Mouse (Mus musculus): ENCODE measurements around the gene Lrp1.
A peak's percentile ranks its signal among the peaks of the same experiment; 100 is the strongest.

Lrp1 gene

DNA sequence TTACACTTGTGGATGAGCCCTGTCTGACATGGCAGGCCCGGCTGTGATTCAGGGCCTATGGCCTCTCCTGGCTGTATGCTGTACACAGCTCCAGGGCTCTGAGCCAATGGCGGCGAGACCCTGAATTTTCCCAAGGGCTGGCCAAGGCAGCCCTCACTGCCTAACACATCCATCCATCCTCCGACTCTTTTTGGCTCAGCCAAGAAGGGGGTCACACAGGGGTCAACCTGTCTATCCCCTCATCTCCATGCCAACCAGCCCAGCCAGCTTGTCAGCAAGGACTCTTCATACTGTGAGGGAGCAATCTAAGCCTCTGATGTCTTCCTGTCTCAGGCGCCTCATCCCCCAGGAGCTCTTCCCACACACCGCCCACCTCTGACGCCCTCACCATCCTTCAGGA is 29.4 kb downstream of the Lrp1 start:
- no peak for DNase-seq

GRCm38 (mm10) chr10:127590831-127591451 is 30.0 kb downstream of the Lrp1 start:
- no peak for DNase-seq

DNA sequence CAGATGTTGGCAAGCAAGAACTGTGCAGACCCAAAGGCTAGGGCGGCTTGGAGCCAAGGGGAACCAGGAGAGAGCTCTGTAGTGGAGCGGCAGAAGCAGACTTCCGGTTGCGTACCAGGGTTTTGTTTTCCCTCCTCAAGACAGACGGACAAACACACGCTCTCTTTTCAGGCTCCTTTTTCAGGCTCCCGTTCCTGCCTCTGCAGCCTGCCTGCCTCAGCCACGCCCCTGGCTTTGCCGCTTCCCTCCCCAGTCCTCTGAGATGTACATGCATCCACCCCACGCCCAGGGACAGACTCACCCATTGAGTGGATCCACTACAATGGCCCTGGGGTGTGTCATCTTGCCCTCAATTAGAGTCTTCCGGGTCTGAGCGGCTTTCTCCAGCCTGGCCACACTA is 30.7 kb downstream of the Lrp1 start:
- DNase-seq: no peak

DNA sequence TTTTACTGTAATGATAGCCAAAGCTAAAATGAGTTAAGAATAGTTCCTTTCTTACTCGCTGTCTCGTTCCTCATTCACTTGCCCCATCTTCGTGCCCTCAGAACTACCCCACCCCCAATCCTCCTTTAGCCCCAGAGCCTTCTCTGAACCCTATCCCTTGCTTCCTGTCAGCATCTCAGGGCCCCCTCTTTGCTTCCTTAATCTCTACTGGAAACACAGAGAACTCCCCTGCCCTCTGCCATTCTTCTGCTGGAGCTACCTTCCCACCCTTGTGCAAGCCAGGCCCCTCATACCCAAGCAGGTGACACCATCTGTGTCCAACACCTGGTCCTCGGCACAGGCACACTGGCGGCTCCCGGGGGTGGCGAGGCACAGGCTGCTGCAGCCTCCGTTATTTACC is 33.2 kb downstream of the Lrp1 start:
- DNase-seq: no peak

DNA sequence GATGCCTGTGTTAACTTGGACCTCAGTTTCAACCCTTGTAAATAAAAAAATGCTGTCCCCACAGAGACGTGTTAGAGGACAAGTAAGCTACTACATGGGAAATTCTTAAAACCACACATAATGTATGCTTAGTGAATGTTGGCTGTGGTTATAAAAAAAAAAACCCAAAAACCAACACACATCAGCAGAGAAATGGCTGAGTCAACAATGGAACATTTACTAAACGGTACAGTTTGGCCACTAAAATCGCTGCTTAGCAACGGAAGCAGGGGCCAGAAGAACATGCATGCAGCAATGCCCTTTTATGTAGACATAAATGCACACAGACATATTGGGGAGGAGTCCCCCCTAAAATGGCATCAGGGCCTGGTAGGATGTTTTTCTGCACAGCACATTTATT is 34.7 kb downstream of the Lrp1 start:
- DNase-seq: no peak

DNA sequence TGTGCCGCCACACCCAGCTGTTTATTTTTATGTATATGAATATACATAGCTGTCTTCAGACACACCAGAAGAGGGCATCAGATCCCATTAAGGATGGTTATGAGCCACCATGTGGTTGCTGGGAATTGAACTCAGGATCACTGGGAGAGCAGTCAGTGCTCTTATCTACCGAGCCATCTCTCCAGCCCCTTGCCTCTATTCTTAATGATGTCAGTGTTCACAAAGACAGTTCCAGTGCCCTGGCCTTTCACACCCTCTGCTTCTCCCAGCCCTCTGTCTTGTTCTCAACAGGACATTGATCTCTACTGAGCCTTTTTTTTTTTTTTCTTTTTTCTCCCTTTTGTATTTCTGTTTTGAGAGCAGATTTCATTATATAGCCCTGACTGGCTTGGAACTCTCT is 35.4 kb downstream of the Lrp1 start:
- no peak for DNase-seq

DNA sequence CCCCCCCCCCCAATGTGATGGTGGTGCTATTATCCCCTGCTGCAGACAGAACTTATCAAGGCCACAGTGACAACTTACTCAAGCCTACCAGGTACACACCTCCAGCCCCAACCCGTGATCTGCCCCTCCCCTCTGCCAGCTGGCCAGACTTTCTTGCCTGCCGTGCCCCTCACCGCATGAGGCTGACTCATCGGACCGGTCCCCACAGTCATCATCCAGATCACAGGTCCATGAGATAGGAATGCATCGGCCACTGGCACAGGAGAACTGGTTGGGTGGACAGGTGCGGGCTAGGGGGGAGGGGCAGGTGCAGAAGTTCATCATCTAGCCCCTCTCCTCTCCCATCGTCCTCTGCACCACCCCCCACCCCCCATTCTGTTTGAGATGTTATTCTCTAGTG is 37.3 kb downstream of the Lrp1 start:
- no peak for DNase-seq

DNA sequence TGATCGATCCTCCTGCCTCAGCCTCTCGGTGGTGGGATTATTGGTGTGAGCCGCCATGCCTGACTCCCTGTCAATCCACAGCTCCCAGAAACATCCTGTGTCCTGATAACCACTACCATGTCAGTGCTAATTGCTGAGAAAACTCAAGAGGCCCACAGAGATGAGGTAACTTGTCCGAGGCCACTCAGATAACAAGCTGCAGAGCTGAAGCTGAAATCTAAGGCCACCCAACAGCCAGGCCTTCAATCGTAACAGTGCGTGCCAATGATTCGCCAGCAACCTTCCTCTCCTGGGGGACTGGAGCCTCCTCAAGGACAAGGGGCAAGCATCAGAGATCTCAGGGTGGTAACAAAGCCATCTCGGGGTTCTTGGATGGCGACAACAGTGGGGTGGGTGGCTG is 39.7 kb downstream of the Lrp1 start:
- no peak for DNase-seq

GRCm38 (mm10) chr10:127577982-127578381 is 43.0 kb downstream of the Lrp1 start:
- no peak for DNase-seq

DNA sequence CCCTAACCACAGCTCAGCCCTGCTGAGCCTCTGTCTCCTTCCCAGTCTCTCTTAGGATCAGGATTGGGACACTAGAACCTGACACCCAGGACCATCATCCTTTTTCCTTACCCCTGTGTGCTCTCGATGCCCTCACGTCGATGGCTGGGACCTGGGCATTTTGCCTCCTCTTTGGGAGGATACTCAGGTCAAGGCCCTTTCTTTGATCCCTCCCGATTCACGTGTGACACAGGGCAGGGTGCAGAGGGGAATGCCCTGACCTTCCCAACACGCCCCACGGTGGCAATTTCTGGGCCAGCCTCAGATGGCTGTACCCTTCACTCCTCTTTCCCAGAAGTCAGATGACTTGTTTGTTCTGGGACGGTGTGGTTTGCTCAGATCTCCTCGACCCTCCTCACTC is 43.8 kb downstream of the Lrp1 start:
- no peak for DNase-seq

DNA sequence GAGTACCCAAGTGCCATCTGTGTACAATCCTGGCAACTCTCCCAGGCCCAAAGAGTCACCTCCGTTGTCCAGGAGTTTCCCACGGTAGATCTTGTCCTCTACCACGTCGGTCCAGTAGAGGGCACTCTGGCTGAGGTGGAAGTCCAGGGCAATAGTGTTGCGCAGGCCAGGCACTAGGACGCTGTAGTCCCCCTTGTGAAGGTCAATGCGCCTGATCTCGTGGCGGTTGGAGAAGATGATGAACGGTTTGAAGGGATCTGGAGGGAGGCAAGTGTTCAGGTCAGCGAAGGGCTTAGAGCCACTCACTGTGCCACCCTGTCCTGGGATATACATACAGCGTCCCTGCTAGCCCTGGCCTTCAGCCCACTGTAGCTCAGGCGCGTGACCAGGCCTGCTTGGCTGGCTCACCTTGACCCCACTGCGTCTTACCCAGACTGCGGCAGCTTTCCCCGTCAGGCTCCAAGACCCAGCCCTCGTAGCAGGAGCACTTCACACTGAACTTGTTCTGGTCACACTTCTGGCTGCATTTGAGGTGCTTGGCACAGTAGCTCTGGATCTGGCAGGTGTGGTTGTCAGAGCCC is 44.5 kb downstream of the Lrp1 start:
- DNase-seq: no peak

DNA sequence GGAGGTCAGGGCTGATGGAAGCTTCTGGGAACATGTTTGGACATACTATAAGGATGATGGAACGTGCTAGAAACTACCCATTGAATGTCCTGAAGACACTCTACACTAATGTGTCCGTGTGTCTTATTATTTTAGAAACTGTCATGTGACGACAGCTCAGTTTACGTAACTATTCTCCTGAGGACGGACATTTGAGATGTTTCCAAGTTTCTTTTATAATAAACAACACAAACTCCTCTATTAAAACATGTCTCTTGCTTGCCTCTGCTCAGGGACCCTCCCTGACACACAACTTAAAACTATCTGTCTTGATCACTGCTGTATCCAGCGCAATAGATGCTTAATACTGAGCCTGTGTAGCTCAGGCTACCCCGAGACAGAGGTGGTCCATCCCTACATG is 45.2 kb downstream of the Lrp1 start:
- DNase-seq: no peak

DNA sequence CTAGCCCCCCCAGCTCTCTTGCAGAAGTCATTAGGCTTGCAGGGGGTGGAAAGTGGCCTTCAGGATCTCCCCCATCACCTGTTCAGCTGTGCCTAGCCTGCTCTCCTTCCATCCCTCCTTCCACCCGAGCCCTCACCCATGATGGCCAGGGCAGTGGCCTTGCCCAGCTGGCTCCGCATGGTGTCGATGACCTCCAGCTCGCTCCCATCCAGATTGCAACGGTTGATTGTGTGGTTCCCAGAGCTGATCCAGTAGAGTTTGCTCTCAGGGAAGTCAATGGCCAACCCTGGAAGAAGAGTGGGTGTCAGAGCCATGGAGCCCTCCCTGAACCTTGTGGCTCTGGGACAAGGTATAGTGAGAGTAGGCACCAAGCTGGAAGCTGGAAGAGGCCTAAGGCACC is 48.7 kb downstream of the Lrp1 start:
- DNase-seq: no peak

DNA sequence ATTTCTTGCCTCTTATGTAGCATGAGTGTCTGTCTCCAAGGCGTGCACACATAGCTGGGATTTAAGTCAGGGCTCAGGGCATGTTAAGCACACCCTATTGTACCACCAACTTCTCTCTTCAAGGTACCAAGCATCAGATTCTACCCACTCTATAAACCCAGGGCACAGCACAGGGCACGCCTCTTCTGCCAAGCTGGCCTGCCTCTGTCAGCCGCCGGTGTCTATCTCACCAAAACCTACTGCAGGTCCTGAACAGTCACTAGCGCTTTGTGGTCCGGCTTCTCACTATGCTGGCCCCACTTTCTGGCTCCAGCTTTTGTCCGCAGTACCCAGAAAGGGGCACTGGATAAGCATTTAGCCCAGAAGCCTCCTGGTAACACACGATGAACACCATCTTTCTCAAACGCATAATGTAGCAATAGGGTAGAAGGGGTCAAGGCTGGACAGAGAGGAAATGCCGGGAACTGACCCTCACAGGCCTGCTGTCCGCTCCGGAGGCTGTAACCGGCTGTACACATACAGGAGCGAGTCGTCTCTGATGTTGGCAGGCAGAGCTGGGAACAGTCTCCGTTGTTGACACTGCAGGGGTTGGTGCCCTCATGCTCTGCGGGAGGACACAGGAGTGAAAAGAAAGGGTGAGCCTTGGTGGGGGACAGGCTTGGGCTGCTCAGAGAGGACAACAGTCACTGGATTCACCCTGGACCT is 49.9 kb downstream of the Lrp1 start:
- DNase-seq: no peak

GRCm38 (mm10) chr10:127570384-127570783 is 50.6 kb downstream of the Lrp1 start:
- DNase-seq: no peak

GRCm38 (mm10) chr10:127569450-127569849 is 51.5 kb downstream of the Lrp1 start:
- peak in 1 of 2 experiments; percentile 53 for DNase-seq

- DNase-seq: no peak
Observed at GRCm38 (mm10) chr10:127566553-127567326, 54.2 kb downstream of the Lrp1 start.

DNA sequence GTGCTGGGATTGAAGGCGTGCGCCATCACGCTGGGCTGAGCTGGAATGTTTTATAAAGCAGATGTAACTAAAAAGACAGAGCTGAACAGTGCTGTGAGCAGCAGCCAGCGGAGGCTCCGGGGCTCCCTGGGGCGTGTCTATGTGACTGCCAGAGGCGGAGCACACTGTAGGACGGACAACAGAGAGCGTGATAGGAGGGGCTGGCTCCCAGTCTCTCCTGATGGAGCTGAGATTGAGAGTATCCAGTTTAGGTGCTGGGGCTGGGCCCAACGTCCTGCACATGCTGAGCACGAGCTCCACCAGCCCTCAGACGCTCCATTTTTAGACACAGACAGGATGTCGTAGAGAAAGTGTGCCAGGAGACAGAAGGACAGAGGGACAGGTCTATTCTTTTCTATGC is 56.6 kb downstream of the Lrp1 start:
- DNase-seq: no peak

- DNase-seq: no peak
Observed at GRCm38 (mm10) chr10:127563840-127564239, 57.1 kb downstream of the Lrp1 start.

DNA sequence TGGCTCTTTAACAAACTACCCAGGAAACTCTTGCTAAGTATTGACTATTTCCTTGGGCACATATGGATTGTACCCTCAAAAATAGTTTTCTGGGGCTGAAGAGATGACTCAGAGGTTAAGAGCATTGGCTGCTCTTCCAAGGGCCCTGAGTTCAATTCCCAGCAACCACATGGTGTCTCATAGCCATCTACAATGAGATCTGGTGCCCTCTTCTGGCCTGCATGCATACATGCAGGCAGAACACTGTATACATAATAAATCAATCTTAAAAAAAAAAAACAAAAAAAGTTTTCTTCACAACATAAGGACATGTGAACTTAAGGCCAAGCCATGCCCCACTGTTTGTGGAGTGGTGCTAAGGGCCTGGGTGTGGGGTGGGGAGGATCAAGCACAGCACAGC is 59.8 kb downstream of the Lrp1 start:
- DNase-seq: no peak

GRCm38 (mm10) chr10:127557397-127557796 is 63.6 kb downstream of the Lrp1 start:
- DNase-seq: no peak

GRCm38 (mm10) chr10:127555703-127556102 is 65.2 kb downstream of the Lrp1 start:
- no peak for DNase-seq

- DNase-seq: no peak
Observed at GRCm38 (mm10) chr10:127549892-127550291, 71.1 kb downstream of the Lrp1 start.

DNA sequence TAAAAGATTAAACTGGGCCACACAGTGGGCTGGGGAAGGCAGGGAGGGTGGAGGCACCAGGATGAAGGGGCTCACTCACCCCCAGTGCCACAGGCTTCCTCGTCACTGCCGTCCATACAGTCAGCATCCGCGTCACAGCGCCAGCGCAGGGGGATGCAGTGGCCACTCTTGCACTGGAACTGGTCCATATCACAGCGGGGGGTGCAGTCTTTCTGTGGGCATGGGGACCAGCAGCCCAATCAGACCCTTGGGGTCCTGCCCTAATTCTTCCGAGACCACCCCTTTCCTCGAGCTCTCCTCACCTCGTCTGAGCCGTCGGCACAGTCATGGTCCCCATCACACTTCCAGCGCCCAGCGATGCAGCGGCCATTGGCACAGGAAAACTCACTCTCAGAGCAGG is 72.7 kb downstream of the Lrp1 start:
- no peak for DNase-seq
